Mouse (Mus musculus) liver, embryonic 15.5 days (tissue): ENCODE data around the gene Twist2. TPM values are rescaled to one million over a fixed set of nuclear protein-coding genes. Genes with fewer than 3 reads are reported as not detected.

ENCODE experiments used
- ATAC-seq: fragments of 200-750 bp; cut with Nextera tagmentation; 2 replicates; pipeline ENCODE4 v1.8.0; 2017; ENCODE audit warnings: moderate number of reproducible peaks, mild to moderate bottlenecking, moderate library complexity; ENCODE audit not compliant: insufficient read depth
- H3K27ac ChIP-seq: fragments of 300-500 bp; sonication (generic); replicated peaks from 2 replicates; pipeline ENCODE4 v1.5.1; 2015; ENCODE audit warnings: mild to moderate bottlenecking, inconsistent platforms
- H3K27me3 ChIP-seq: fragments of 300-500 bp; sonication (generic); 2 replicates; pipeline ENCODE4 v1.6.1; 2015; ENCODE audit warnings: mild to moderate bottlenecking, inconsistent platforms
- H3K36me3 ChIP-seq: fragments of 300-500 bp; sonication (generic); replicated peaks from 2 replicates; pipeline ENCODE4 v1.6.1; 2015; ENCODE audit warnings: moderate library complexity, mild to moderate bottlenecking, inconsistent platforms
- H3K4me1 ChIP-seq: fragments of 300-500 bp; sonication (generic); replicated peaks from 2 replicates; pipeline ENCODE4 v1.6.1; 2015; ENCODE audit warnings: inconsistent platforms
- H3K4me2 ChIP-seq: fragments of 300-500 bp; sonication (generic); 2 replicates; pipeline ENCODE4 v1.6.1; 2015; ENCODE audit warnings: moderate library complexity, mild to moderate bottlenecking, inconsistent platforms
- H3K4me3 ChIP-seq: fragments of 300-500 bp; sonication (generic); replicated peaks from 2 replicates; pipeline ENCODE4 v1.5.1; 2015; ENCODE audit warnings: mild to moderate bottlenecking, inconsistent platforms
- H3K9ac ChIP-seq: fragments of 300-500 bp; sonication (generic); 2 replicates; pipeline ENCODE4 v1.6.1; 2015; ENCODE audit warnings: moderate library complexity, mild to moderate bottlenecking, inconsistent platforms
- H3K9me3 ChIP-seq: fragments of 300-500 bp; sonication (generic); replicated peaks from 2 replicates; pipeline ENCODE4 v1.6.1; 2016; ENCODE audit warnings: inconsistent platforms
- WGBS: fragments of 180-500 bp; shearing (Covaris S2); methylation state at CpG from one replicate; pipeline ENCODE4 v1.1.7; 2015; ENCODE audit warnings: mixed read lengths; ENCODE audit not compliant: insufficient replicate concordance; 5-methylcytosine and 5-hydroxymethylcytosine counted together
- polyA plus RNA-seq: library from polyadenylated mRNA; unstranded; fragments of >200 nt; fragmentation: Nextera tagmentation; extraction: Ambion mirVana; gene quantifications from 2 replicates; pipeline ENCODE4 v1.2.1, GENCODE M21; 2015

Gene Twist2
- polyA plus RNA-seq, 1 experiment from 2014 or later, result 0.26 TPM

DNA sequence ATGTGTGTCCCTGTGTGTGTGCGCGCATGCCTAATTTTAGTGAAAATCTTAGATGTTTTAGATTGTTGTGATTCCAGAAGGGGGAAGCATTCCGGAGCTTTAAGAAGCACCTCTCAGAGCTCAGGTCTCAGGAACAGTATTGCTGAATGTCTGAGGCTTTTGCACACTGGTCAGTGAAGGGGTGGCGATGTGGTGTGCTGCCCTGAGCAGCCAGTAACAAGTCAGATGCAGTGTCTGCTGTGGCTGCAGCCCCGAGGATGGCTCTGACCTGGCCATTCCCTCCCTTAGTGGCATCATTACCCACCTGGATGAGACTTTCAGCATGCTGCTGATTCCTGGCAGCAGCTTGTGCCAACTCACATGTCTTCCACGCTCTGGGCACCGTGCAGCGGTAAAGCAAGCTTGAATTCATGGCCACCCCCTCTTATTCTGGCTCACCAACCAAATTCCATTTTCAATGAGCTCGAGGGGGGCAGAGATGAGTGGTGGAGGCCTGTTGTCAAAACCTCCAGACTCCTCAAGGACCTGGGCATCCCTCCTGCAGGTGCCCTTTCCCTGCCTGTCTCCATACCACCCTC, 44.2 kb downstream of the Twist2 start:
- H3K27ac ChIP-seq, result no peak overlapping the region
- ATAC-seq, result no peak
- H3K4me3 ChIP-seq, result no peak overlapping the region
- no peaks in the 10 kb centered on the region for H3K36me3 ChIP-seq
- no peak overlapping the region for H3K4me2 ChIP-seq
- H3K27me3 ChIP-seq, result no peaks in the 10 kb centered on the region
- no peak overlapping the region for H3K9ac ChIP-seq
- 66% methylated on average over 9 of the region's 9 CpGs for WGBS
- H3K9me3 ChIP-seq, result no peaks in the 10 kb centered on the region
- no peaks in the 10 kb centered on the region for H3K4me1 ChIP-seq

DNA sequence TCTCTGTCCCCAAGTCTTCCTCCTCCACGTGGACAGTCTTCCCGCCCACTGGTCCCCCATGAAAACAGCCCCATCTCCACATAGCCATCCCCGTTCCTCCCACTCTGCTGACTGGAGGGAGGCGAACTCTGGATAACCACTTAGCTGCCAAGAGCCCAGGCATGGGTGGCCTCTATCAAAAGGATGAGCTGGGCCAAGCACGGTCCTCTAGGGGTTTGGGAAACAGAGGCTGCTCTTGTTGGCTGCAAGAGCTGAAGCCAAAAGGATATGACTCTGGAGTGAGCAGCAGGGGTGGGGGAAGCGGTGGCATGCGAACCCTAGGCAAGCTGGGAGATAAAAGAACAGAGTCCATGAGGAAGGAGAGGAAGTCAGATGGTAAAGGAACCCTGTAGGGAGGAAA, 50.0 kb downstream of the Twist2 start:
- WGBS, result 58% methylated on average over 7 of the region's 7 CpGs
- H3K27ac ChIP-seq, result no peak overlapping the region

DNA sequence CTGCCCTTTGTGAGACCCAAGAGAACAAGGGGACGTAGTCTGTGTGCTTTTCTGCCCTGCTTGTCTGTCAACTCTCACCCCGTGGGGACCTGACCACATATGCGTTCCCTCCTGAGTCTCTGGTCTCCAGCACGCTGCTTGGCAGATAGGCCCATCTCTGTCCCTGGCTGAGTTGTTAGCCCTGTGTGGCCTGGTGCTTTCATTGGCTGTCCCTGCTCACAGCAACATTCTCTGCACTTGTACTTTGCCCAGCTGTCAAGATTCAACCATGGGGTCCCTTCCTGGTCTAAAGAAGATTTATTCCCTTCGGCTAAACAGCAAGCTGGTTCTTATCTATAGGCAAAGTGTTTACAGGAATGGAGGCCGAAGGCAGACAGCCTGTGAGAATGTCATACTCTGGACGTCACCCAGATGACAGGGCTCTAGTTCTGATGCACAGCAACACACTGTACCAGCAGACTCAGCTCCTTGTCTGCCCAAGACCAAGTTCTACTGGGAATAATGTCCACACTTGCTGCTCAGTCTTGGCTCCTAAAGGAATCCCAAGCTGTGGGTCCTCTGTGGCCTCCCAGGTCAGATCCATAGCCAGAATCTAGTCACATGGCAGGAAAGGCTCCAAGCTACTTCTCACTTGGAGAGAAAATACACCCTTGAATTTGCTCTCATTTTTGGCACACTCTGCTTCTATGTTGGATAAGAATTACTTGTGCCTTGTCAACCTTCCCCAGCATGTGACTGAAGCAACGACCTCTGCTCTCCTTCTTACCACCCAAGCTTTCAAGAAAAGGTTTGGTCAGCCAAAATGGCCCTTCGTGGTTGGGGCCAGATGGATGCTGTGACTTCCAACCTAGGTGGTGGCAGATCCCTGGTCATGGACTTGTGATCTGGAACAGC, 55.8 kb downstream of the Twist2 start:
- no peaks in the 10 kb centered on the region for H3K9me3 ChIP-seq
- no peaks in the 10 kb centered on the region for H3K27me3 ChIP-seq
- 41% methylated on average over 9 of the region's 9 CpGs for WGBS
- no peaks in the 10 kb centered on the region for H3K36me3 ChIP-seq
- H3K9ac ChIP-seq, result no peak overlapping the region
- no peak overlapping the region for H3K4me3 ChIP-seq
- no peak for ATAC-seq
- no peak overlapping the region for H3K27ac ChIP-seq
- no peak overlapping the region for H3K4me2 ChIP-seq
- no peaks in the 10 kb centered on the region for H3K4me1 ChIP-seq

More for the DNA sequence above, 50.0 kb downstream of the Twist2 start:
- Histone ChIP-seq H3K9me3 (no peaks in the 10 kb centered on the region), H3K4me2 (no peak overlapping the region), H3K4me1 (no peaks in the 10 kb centered on the region), H3K27me3 (no peaks in the 10 kb centered on the region), H3K4me3 (no peak overlapping the region), H3K36me3 (no peaks in the 10 kb centered on the region), H3K9ac (no peak overlapping the region)
- ATAC-seq, result no peak

DNA sequence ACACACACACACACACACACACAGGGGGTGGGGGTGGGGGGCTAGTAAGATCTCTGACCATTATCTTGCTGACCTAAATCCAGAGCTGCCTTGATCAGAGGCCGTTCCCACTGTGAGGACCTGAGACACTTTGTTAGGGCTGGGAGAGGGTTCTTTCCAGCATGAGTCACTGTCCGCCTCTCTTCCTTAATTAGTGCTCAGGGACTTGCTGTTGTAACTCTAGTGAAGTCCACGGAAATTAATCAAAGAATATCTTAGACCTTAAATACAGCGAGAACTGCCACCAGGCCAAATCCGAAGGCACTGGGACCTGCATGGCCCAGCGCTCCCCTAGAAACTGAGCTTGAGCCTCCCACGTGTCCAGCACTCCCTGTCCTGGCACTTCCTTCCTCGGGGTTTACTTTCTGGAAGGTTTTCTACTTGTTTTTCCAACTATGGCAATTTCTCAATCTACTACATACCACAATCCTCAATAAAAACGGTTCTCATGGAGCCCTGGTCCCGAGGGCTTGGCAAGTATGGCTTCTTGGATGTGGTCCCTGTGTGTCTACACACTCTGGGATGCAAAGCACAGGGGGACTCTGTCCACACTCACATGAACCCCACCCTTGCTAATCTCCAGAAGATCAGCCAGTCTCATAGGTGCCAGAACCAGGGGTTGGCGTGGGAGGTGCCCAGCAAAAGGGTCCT, 57.0 kb downstream of the Twist2 start:
- Histone ChIP-seq H3K9me3 (no peaks in the 10 kb centered on the region), H3K9ac (no peak overlapping the region), H3K4me1 (no peaks in the 10 kb centered on the region), H3K36me3 (no peaks in the 10 kb centered on the region), H3K27ac (no peak overlapping the region), H3K4me3 (no peak overlapping the region), H3K4me2 (no peak overlapping the region), H3K27me3 (no peaks in the 10 kb centered on the region)
- ATAC-seq, result no peak
- WGBS, result 59% methylated on average over 11 of the region's 11 CpGs

DNA sequence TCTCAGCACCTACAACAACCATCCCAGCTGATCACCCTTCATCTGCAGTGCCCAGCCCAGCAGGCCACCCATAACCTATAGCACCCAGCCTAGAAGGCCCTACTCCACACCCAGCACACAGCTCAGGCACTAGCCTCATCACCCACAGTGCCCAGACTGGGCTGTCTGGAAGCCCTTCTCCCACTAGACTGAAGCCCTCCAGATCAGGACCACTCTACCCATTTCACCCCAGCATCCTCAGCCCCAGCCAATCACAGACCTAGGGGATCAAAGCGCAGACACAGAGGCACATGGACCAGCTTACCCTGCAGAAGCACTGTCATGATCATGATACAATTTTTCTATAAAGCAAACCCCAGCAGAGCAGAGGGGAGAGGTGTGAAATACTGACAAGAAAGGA, 57.6 kb downstream of the Twist2 start:
- WGBS, result 68% methylated on average over 1 of the region's 1 CpGs
- no peak overlapping the region for H3K9ac ChIP-seq
- H3K36me3 ChIP-seq, result no peaks in the 10 kb centered on the region
- ATAC-seq, result no peak
- H3K9me3 ChIP-seq, result no peaks in the 10 kb centered on the region
- H3K4me3 ChIP-seq, result no peak overlapping the region
- no peak overlapping the region for H3K27ac ChIP-seq
- no peaks in the 10 kb centered on the region for H3K27me3 ChIP-seq
- H3K4me1 ChIP-seq, result no peaks in the 10 kb centered on the region
- no peak overlapping the region for H3K4me2 ChIP-seq

DNA sequence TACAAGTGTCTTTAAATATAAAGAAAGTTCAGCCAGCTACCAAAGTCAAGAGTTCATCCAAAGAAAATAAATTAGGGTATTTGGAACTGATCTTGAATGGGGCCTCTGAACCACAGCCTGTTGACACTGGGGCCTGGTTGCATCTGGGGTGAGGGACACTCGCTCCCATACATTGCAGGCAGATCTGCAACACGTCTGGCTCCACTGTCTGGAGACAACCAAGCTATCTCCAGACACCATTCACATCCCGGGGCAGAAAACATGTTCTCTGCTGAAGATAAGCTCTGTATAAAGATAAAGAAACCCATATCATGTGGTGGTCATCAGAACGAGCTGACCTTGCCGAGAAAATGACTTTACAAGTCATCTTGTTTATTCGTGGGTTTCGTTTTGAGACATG, 60.2 kb downstream of the Twist2 start:
- H3K4me2 ChIP-seq, result no peak overlapping the region
- 30% methylated on average over 7 of the region's 7 CpGs for WGBS
- H3K9ac ChIP-seq, result no peak overlapping the region
- H3K4me1 ChIP-seq, result no peaks in the 10 kb centered on the region
- no peaks in the 10 kb centered on the region for H3K36me3 ChIP-seq
- H3K9me3 ChIP-seq, result no peaks in the 10 kb centered on the region
- no peak overlapping the region for H3K4me3 ChIP-seq
- H3K27ac ChIP-seq, result no peak overlapping the region
- H3K27me3 ChIP-seq, result no peaks in the 10 kb centered on the region
- no peak for ATAC-seq

DNA sequence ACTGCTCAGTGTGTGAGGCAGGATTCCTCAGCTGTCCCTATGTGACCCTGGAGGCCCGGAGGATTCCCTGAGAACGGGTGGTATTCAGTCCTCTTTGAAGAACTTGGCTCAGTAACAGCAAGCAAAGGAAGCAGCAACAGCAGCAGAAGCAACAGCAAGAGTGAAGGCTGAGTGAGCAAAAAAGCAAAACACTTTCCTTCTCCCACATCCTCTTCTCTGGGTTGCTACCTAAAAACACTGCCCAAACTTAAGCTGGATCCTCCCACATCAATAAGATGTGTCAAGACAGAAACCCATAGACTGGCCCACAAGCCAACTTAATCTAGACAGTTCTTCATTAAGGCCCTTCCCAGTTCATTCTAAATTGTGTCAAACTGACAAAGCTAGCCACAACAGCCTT, 64.7 kb downstream of the Twist2 start:
- Histone ChIP-seq H3K36me3 (no peaks in the 10 kb centered on the region), H3K9ac (no peak overlapping the region), H3K27me3 (no peaks in the 10 kb centered on the region), H3K4me2 (no peak overlapping the region), H3K4me3 (no peak overlapping the region), H3K4me1 (no peaks in the 10 kb centered on the region), H3K9me3 (no peaks in the 10 kb centered on the region), H3K27ac (no peak overlapping the region)
- no peak for ATAC-seq
- WGBS, result 43% methylated on average over 2 of the region's 2 CpGs

DNA sequence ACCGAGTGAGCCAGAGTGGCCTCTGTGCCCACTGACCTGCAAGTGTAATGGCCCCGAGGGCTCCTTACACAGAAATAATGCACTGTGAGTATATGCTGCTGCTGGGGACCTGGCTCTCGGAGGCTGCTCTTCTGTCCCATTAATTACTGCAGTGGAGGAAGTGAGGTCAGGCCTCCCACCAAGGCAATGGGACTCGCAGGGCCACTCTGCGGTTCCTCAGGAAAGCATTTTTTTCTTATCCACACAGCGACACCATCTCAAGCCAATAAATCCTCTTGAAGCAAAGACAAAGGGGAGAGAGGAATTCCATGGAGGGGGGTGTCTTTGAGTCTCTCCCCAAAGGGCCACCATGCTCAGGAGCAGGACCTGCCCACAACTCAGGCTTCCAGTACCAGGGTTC, 69.8 kb downstream of the Twist2 start:
- Histone ChIP-seq H3K36me3 (no peaks in the 10 kb centered on the region), H3K9me3 (no peaks in the 10 kb centered on the region), H3K27me3 (no peaks in the 10 kb centered on the region), H3K4me2 (no peak overlapping the region), H3K4me3 (no peak overlapping the region), H3K4me1 (no peaks in the 10 kb centered on the region), H3K9ac (no peak overlapping the region), H3K27ac (no peak overlapping the region)
- ATAC-seq, result no peak
- 27% methylated on average over 6 of the region's 6 CpGs for WGBS

DNA sequence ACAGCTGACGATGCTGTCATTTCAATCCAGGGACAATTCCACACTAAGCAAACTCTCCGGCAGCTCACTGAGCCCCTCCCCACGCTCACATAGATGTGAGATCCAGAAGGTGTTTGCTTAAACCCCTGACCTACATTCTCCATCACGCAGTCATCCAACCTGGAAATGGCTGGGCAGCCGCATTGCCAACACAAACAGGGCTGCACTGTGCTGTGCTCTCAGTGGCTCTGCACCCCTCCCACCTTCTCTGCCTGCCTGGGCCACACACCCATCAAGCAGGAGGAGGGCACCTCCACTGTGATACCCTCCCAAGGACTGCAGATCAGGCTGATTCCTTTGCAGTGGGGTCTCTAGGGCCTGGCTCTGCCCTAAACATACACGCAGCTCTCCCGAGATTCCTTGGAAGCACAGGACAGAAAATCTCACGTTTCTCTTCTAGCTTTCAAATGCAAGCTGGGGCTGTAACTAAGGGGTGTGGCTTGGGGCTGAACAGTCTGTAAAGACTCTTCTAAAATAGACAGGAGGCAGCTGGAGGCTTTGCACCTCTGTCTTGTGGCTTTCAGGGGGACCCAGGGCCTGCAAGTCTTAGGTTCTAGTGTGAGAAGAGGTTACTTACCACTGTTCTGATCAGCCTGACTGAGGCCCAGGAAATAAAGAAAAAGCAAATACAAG, 71.3 kb downstream of the Twist2 start:
- peak; percentile 44; the same call in 1 of the 2 replicates for ATAC-seq
- Histone ChIP-seq H3K4me1 (no peaks in the 10 kb centered on the region), H3K4me2 (no peak overlapping the region), H3K27ac (no peak overlapping the region), H3K36me3 (no peaks in the 10 kb centered on the region), H3K27me3 (no peaks in the 10 kb centered on the region), H3K9me3 (no peaks in the 10 kb centered on the region), H3K9ac (no peak overlapping the region), H3K4me3 (no peak overlapping the region)
- WGBS, result 53% methylated on average over 8 of the region's 8 CpGs

DNA sequence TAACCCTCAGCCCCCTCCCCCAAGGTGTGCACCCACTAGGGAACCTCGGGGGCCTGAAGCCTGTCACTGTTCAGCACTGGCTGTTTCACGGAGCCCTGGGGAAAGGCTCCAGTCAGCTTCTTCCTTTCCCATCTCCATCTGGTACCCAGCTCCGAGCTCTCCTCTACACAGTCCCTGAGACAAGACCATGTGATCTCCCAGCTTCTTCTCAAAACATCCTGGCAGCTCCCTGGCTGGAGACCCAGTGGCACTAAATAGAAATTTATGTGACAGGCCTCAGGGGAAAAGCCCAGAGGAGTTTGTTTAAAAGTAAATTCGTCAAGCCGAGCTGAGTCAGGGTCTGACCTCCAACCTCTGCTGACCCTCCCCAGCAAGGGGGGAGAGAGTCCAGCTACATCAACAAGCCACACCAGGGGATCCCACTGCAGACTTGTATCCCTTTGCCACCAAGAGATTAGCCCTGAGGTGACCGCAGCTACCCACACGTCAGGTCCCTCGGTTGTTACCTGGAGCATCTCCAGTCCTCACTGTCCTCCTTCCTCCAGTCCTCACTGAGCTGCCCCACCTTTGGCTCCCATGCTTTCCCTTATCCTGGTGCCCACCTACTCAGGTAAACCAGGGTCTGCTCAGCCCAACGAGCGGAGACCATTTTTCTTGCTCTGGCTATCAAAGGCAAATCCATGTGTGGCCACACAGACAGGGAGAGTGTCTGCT, 72.5 kb downstream of the Twist2 start:
- no peak for ATAC-seq

More for the DNA sequence above, 72.5 kb downstream of the Twist2 start:
- H3K4me3 ChIP-seq, result no peak overlapping the region
- no peak overlapping the region for H3K27ac ChIP-seq
- H3K9ac ChIP-seq, result no peak overlapping the region
- WGBS, result 58% methylated on average over 10 of the region's 10 CpGs
- no peaks in the 10 kb centered on the region for H3K9me3 ChIP-seq
- H3K4me1 ChIP-seq, result no peaks in the 10 kb centered on the region
- H3K36me3 ChIP-seq, result no peaks in the 10 kb centered on the region
- H3K4me2 ChIP-seq, result no peak overlapping the region
- no peaks in the 10 kb centered on the region for H3K27me3 ChIP-seq
